Mouse (Mus musculus): ENCODE data around the gene Cdh23. TPM values are rescaled to one million over a fixed set of nuclear protein-coding genes. Genes with fewer than 3 reads are reported as not detected.

The Cdh23 gene
- polyA plus RNA-seq, 1 experiment from 2014 or later, result 2.0 TPM

- Histone ChIP-seq H3K4me3 (ENCODE audit: low read depth, low read length) (no peak overlapping the region), H3K9me3 (replicated peaks; ENCODE audit: control insufficient read depth, low read length) (no peaks in the 10 kb centered on the region), H3K27ac (ENCODE audit: low read depth, low read length) (no peak overlapping the region), H3K4me1 (ENCODE audit: control insufficient read depth, insufficient read depth, low read length) (no peaks in the 10 kb centered on the region), H3K4me2 (ENCODE audit: low read length) (no peak overlapping the region), H3K36me3 (ENCODE audit: control insufficient read depth, insufficient read depth, low read length) (no peaks in the 10 kb centered on the region), H3K27me3 (replicated peaks; ENCODE audit: control insufficient read depth, insufficient read depth, low read length) (no peaks in the 10 kb centered on the region), H3K9ac (ENCODE audit: low read length) (no peak overlapping the region)
- WGBS, result 84% methylated on average over 4 of the region's 4 CpGs
- ATAC-seq, result no peak
- DNase-seq (ENCODE audit: low spot score), result no peak
Observed at GRCm38 (mm10) chr10:60677319-60677718, 19.0 kb downstream of the Cdh23 start.

- Histone ChIP-seq H3K4me1 (ENCODE audit: control insufficient read depth, insufficient read depth, low read length) (no peaks in the 10 kb centered on the region), H3K4me2 (ENCODE audit: low read length) (no peak overlapping the region), H3K9ac (ENCODE audit: low read length) (no peak overlapping the region), H3K4me3 (ENCODE audit: low read depth, low read length) (no peak overlapping the region), H3K27ac (ENCODE audit: low read depth, low read length) (no peak overlapping the region), H3K9me3 (replicated peaks; ENCODE audit: control insufficient read depth, low read length) (no peaks in the 10 kb centered on the region), H3K27me3 (replicated peaks; ENCODE audit: control insufficient read depth, insufficient read depth, low read length) (no peaks in the 10 kb centered on the region), H3K36me3 (ENCODE audit: control insufficient read depth, insufficient read depth, low read length) (no peaks in the 10 kb centered on the region)
- DNase-seq (ENCODE audit: low spot score) (no peak), ATAC-seq (no peak)
- 85% methylated on average over 8 of the region's 8 CpGs for WGBS
Observed at GRCm38 (mm10) chr10:60670166-60670565, 26.1 kb downstream of the Cdh23 start.

DNA sequence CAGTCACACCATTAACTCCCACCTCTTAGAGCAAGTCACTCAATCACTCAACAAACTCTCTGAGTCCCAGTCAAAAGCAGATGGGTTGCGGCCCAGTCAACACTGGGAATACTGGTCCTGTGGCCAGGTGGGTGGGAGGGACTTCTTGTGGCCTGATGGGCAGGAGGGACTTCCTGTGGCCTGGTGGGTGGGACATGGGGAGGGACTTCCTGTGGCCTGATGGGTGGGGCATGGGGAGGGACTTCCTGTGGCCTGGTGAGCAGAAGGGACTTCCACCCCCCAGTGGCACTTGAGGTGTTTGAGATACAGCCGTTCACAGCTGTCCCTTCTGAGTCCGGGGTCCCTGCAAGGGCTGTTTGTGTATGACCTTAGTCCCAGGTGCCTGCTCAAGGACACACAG, 27.7 kb downstream of the Cdh23 start:
- H3K36me3 ChIP-seq (ENCODE audit: control insufficient read depth, insufficient read depth, low read length), result no peaks in the 10 kb centered on the region
- H3K9ac ChIP-seq (ENCODE audit: low read length), result no peak overlapping the region
- H3K4me3 ChIP-seq (ENCODE audit: low read depth, low read length), result no peak overlapping the region
- ATAC-seq (no peak), DNase-seq (ENCODE audit: low spot score) (no peak)
- H3K27me3 ChIP-seq (replicated peaks; ENCODE audit: control insufficient read depth, insufficient read depth, low read length), result no peaks in the 10 kb centered on the region
- H3K4me2 ChIP-seq (ENCODE audit: low read length), result no peak overlapping the region
- 99% methylated on average over 3 of the region's 3 CpGs for WGBS
- H3K4me1 ChIP-seq (ENCODE audit: control insufficient read depth, insufficient read depth, low read length), result no peaks in the 10 kb centered on the region
- no peak overlapping the region for H3K27ac ChIP-seq (ENCODE audit: low read depth, low read length)
- H3K9me3 ChIP-seq (replicated peaks; ENCODE audit: control insufficient read depth, low read length), result no peaks in the 10 kb centered on the region

GRCm38 (mm10) chr10:60660986-60661385, 35.3 kb downstream of the Cdh23 start:
- Histone ChIP-seq H3K4me2 (ENCODE audit: low read length) (no peak overlapping the region), H3K4me1 (ENCODE audit: control insufficient read depth, insufficient read depth, low read length) (no peaks in the 10 kb centered on the region), H3K9me3 (replicated peaks; ENCODE audit: control insufficient read depth, low read length) (no peaks in the 10 kb centered on the region), H3K4me3 (ENCODE audit: low read depth, low read length) (no peak overlapping the region), H3K27ac (ENCODE audit: low read depth, low read length) (no peak overlapping the region), H3K27me3 (replicated peaks; ENCODE audit: control insufficient read depth, insufficient read depth, low read length) (no peaks in the 10 kb centered on the region), H3K9ac (ENCODE audit: low read length) (no peak overlapping the region), H3K36me3 (ENCODE audit: control insufficient read depth, insufficient read depth, low read length) (no peaks in the 10 kb centered on the region)
- no peak for DNase-seq (ENCODE audit: low spot score)
- 71% methylated on average over 9 of the region's 9 CpGs for WGBS
- ATAC-seq, result no peak

DNA sequence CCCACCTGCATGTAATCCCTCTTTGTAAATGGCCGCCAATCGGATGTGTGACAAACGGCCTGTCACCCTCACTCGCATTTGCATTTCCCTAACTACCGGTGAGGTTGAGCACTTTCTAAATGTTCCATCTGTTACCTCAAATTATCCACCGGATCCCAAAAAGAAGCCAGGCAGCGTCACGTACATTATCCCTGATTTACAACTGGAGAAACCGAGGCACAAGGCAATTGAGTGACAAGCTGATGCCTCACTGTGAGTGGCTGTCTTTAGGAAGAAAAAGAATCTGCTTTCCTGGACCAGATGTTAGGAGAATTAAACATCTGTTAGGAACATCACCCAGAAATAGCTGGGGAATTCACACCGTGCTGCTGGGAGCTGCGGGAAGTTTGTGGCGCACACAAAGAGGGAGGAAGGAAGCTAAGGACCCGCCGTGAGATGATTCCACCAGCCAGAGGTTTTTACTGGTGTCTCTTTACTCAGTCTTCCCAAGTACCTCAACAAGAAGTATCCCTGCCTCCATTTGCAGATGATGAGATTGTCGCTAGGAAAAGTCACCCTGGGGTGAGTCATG, 36.8 kb downstream of the Cdh23 start:
- no peaks in the 10 kb centered on the region for H3K4me1 ChIP-seq (ENCODE audit: control insufficient read depth, insufficient read depth, low read length)
- H3K36me3 ChIP-seq (ENCODE audit: control insufficient read depth, insufficient read depth, low read length), result no peaks in the 10 kb centered on the region
- no peaks in the 10 kb centered on the region for H3K9me3 ChIP-seq (replicated peaks; ENCODE audit: control insufficient read depth, low read length)

GRCm38 (mm10) chr10:60658176-60658575, 38.1 kb downstream of the Cdh23 start:
- Histone ChIP-seq H3K36me3 (ENCODE audit: control insufficient read depth, insufficient read depth, low read length) (no peaks in the 10 kb centered on the region), H3K27me3 (replicated peaks; ENCODE audit: control insufficient read depth, insufficient read depth, low read length) (no peaks in the 10 kb centered on the region), H3K9me3 (replicated peaks; ENCODE audit: control insufficient read depth, low read length) (no peaks in the 10 kb centered on the region), H3K4me3 (ENCODE audit: low read depth, low read length) (no peak overlapping the region), H3K27ac (ENCODE audit: low read depth, low read length) (no peak overlapping the region), H3K9ac (ENCODE audit: low read length) (no peak overlapping the region), H3K4me2 (ENCODE audit: low read length) (no peak overlapping the region), H3K4me1 (ENCODE audit: control insufficient read depth, insufficient read depth, low read length) (no peaks in the 10 kb centered on the region)
- DNase-seq (ENCODE audit: low spot score), result no peak
- ATAC-seq, result no peak
- WGBS, result 90% methylated on average over 10 of the region's 10 CpGs

More for the DNA sequence above, 36.8 kb downstream of the Cdh23 start:
- Histone ChIP-seq H3K4me3 (ENCODE audit: low read depth, low read length) (no peak overlapping the region), H3K4me2 (ENCODE audit: low read length) (no peak overlapping the region), H3K27me3 (replicated peaks; ENCODE audit: control insufficient read depth, insufficient read depth, low read length) (no peaks in the 10 kb centered on the region), H3K27ac (ENCODE audit: low read depth, low read length) (no peak overlapping the region), H3K9ac (ENCODE audit: low read length) (no peak overlapping the region)
- no peak for DNase-seq (ENCODE audit: low spot score)
- no peak for ATAC-seq
- WGBS, result 79% methylated on average over 15 of the region's 15 CpGs

DNA sequence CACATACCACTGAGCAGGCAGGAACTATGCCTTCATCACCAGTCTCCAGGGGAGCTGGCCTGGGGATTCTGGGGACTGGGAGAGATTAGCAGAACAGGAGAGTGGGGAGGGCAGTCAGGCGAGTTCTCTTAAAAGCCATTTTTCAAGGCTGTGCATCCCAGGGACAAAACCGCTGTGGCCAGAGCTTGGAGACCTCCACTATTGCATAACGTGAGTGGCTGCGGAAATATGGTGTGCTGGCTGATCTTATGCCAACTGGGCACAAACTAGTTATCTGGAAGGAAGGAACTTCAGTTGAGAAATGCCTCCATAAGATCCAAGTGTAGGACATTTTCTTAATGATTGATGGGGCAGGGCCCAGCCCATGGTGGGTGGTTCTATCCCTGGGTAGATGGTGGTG, 42.6 kb downstream of the Cdh23 start:
- Histone ChIP-seq H3K27ac (ENCODE audit: low read depth, low read length) (no peak overlapping the region), H3K4me3 (ENCODE audit: low read depth, low read length) (no peak overlapping the region), H3K4me2 (ENCODE audit: low read length) (no peak overlapping the region), H3K4me1 (ENCODE audit: control insufficient read depth, insufficient read depth, low read length) (no peaks in the 10 kb centered on the region), H3K36me3 (ENCODE audit: control insufficient read depth, insufficient read depth, low read length) (no peaks in the 10 kb centered on the region), H3K9ac (ENCODE audit: low read length) (no peak overlapping the region), H3K9me3 (replicated peaks; ENCODE audit: control insufficient read depth, low read length) (no peaks in the 10 kb centered on the region), H3K27me3 (replicated peaks; ENCODE audit: control insufficient read depth, insufficient read depth, low read length) (no peaks in the 10 kb centered on the region)
- ATAC-seq (no peak), DNase-seq (ENCODE audit: low spot score) (no peak)
- 93% methylated on average over 4 of the region's 4 CpGs for WGBS

GRCm38 (mm10) chr10:60653106-60653505, 43.2 kb downstream of the Cdh23 start:
- Histone ChIP-seq H3K9me3 (replicated peaks; ENCODE audit: control insufficient read depth, low read length) (no peaks in the 10 kb centered on the region), H3K27ac (ENCODE audit: low read depth, low read length) (no peak overlapping the region), H3K4me1 (ENCODE audit: control insufficient read depth, insufficient read depth, low read length) (no peaks in the 10 kb centered on the region), H3K36me3 (ENCODE audit: control insufficient read depth, insufficient read depth, low read length) (no peaks in the 10 kb centered on the region), H3K4me2 (ENCODE audit: low read length) (no peak overlapping the region), H3K9ac (ENCODE audit: low read length) (no peak overlapping the region), H3K4me3 (ENCODE audit: low read depth, low read length) (no peak overlapping the region), H3K27me3 (replicated peaks; ENCODE audit: control insufficient read depth, insufficient read depth, low read length) (no peaks in the 10 kb centered on the region)
- 89% methylated on average over 10 of the region's 10 CpGs for WGBS
- DNase-seq (ENCODE audit: low spot score) (no peak), ATAC-seq (no peak)

- Histone ChIP-seq H3K36me3 (ENCODE audit: control insufficient read depth, insufficient read depth, low read length) (no peaks in the 10 kb centered on the region), H3K9ac (ENCODE audit: low read length) (no peak overlapping the region), H3K4me1 (ENCODE audit: control insufficient read depth, insufficient read depth, low read length) (no peaks in the 10 kb centered on the region), H3K4me2 (ENCODE audit: low read length) (no peak overlapping the region), H3K27me3 (replicated peaks; ENCODE audit: control insufficient read depth, insufficient read depth, low read length) (no peaks in the 10 kb centered on the region), H3K27ac (ENCODE audit: low read depth, low read length) (no peak overlapping the region), H3K4me3 (ENCODE audit: low read depth, low read length) (no peak overlapping the region), H3K9me3 (replicated peaks; ENCODE audit: control insufficient read depth, low read length) (no peaks in the 10 kb centered on the region)
- WGBS, result 78% methylated on average over 14 of the region's 14 CpGs
- DNase-seq (ENCODE audit: low spot score), result no peak
- ATAC-seq, result no peak
Observed at GRCm38 (mm10) chr10:60644079-60644641, 52.1 kb downstream of the Cdh23 start.
